Mouse (Mus musculus) liver, postnatal 0 days (tissue): ENCODE data around the gene Gm14419. TPM values are rescaled to one million over a fixed set of nuclear protein-coding genes. Genes with fewer than 3 reads are reported as not detected.
"Not testable (repeated sequence)": the region's sequence is repeated elsewhere in the genome, so short reads cannot be mapped to it uniquely, and the experiment has no call there.

ENCODE experiments used
- ATAC-seq: fragments of 200-750 bp; cut with Nextera tagmentation; 2 replicates; pipeline ENCODE4 v1.8.0; 2017; ENCODE audit warnings: mild to moderate bottlenecking, moderate library complexity
- DNase-seq: peaks from one replicate; pipeline ENCODE4 v3.0.0-alpha.2; 2016
- H3K27ac ChIP-seq: fragments of 300-500 bp; sonication (generic); 2 replicates; pipeline ENCODE4 v1.5.1; 2014; ENCODE audit warnings: antibody characterized with exemption, moderate library complexity, mild to moderate bottlenecking, low read depth
- H3K27me3 ChIP-seq: fragments of 300-500 bp; sonication (generic); 2 replicates; pipeline ENCODE4 v1.6.1; 2014; ENCODE audit warnings: low read length, control low read depth, mixed read lengths; ENCODE audit not compliant: insufficient read depth
- H3K36me3 ChIP-seq: fragments of 300-500 bp; sonication (generic); replicated peaks from 2 replicates; pipeline ENCODE4 v1.6.1; 2014; ENCODE audit warnings: mild to moderate bottlenecking, control low read depth, low read length, moderate library complexity, mixed read lengths; ENCODE audit not compliant: insufficient read depth
- H3K4me1 ChIP-seq: fragments of 300-500 bp; sonication (generic); 2 replicates; pipeline ENCODE4 v1.6.1; 2014; ENCODE audit warnings: antibody characterized with exemption, mild to moderate bottlenecking, control low read depth; ENCODE audit not compliant: insufficient read depth
- H3K4me2 ChIP-seq: fragments of 300-500 bp; sonication (generic); 2 replicates; pipeline ENCODE4 v1.6.1; 2014; ENCODE audit warnings: low read depth, mild to moderate bottlenecking, low read length, moderate library complexity, mixed read lengths
- H3K4me3 ChIP-seq: fragments of 300-500 bp; sonication (generic); 2 replicates; pipeline ENCODE4 v1.5.1; 2014; ENCODE audit warnings: low read depth, low read length
- H3K9ac ChIP-seq: fragments of 300-500 bp; sonication (generic); replicated peaks from 2 replicates; pipeline ENCODE4 v1.6.1; 2014; ENCODE audit warnings: mild to moderate bottlenecking, moderate library complexity
- H3K9me3 ChIP-seq: fragments of 300-500 bp; sonication (generic); 2 replicates; pipeline ENCODE4 v1.6.1; 2016; ENCODE audit warnings: mild to moderate bottlenecking, control low read depth, low read length, mixed read lengths
- whole genome bisulfite sequencing: fragments of 180-500 bp; shearing (Covaris S2); extraction: QIAGEN DNeasy Blood & Tissue Kit; methylation state at CpG from one replicate; pipeline ENCODE4 v1.1.7; 2014; ENCODE audit not compliant: insufficient replicate concordance; 5-methylcytosine and 5-hydroxymethylcytosine counted together
- polyA plus RNA-seq: library from polyadenylated mRNA; unstranded; fragments of >200 nt; fragmentation: Nextera tagmentation; extraction: Ambion mirVana; gene quantifications from 2 replicates; pipeline ENCODE4 v1.2.1, GENCODE M21; 2015

The Gm14419 gene
- polyA plus RNA-seq, result 2.1 and 2.2 TPM in 2 replicates

DNA sequence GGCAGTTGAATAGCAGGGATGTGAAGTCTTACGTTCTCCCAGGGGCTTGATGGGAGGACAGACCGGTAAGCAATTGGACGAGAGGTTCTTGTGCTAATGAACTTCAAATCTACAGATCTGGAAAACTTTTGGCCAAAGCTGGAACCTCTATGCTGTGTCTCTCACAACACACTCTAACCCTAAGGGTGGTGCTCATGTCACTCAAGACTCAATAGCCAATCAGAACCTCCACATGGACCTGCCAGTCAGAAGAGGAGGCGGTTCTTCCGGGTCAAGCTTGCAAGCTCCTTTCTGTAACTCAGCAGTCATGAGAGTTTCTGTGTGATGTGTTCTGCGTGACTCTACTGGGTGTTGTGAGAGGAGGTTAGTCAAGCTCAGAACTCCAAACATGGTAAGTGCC lies at the start of gene Gm14419:
TSS of gene Gm14419 (plus strand) at position 301 of the 400 bp plus-strand sequence.
- WGBS, result no CpG with 5 or more reads among the region's 6 CpGs
- H3K27me3 ChIP-seq, H3K9me3 ChIP-seq, ATAC-seq, H3K36me3 ChIP-seq, H3K4me2 ChIP-seq, H3K4me1 ChIP-seq, H3K9ac ChIP-seq, DNase-seq, H3K27ac ChIP-seq, H3K4me3 ChIP-seq: not testable (repeated sequence)

Other genes starting within 250 kb of the Gm14419 start
- gene Gm14295, start 202.3 kb upstream of the Gm14419 start, polyA plus RNA-seq, result 3.7 and 4.2 TPM in 2 replicates
- gene Gm14408, start 169.8 kb upstream of the Gm14419 start, polyA plus RNA-seq, result not detected in 2 replicates
- 1.1 and 1.2 TPM in 2 replicates for gene Gm14296, start 73.1 kb upstream of the Gm14419 start, polyA plus RNA-seq
- not detected in 2 replicates for gene Gm14401, start 73.4 kb downstream of the Gm14419 start, polyA plus RNA-seq
- gene Gm14410, start 205.5 kb downstream of the Gm14419 start, polyA plus RNA-seq, result 4.2 and 5.0 TPM in 2 replicates